Mouse (Mus musculus) liver, postnatal 0 days (tissue): ENCODE measurements at regions not wholly inside any gene's neighbourhood (a gene's known extent, or its start where the extent isn't known, plus 50 kb on each side); places are given as distances from the start of the nearest gene placed in this dataset.

Source experiments
- CTCF ChIP-seq: sonication (generic); IDR thresholded peaks from 2 replicates; pipeline ENCODE4 v1.5.1; 2016; ENCODE audit warnings: antibody characterized with exemption, low read depth
- EP300 ChIP-seq: IDR thresholded peaks from 2 replicates; pipeline ENCODE4 v1.6.1; 2016; ENCODE audit warnings: antibody characterized with exemption, low read depth, mild to moderate bottlenecking

- TF ChIP-seq CTCF (no peak), EP300 (no peak)
Measured at GRCm38 (mm10) chr15:48976583-48976982, 4908.1 kb upstream of the Gm7489 start.
